Mouse (Mus musculus): ENCODE measurements around the gene Hnf1b.

Gene Hnf1b

GRCm38 (mm10) chr11:83849529-83850335 lies at the start of gene Hnf1b:
Hnf1b (plus strand) TSS chr11:83850063.
- no peak for DNase-seq

GRCm38 (mm10) chr11:83802166-83802565 lies 47.7 kb upstream of the Hnf1b start:
- peak; percentile 41 for DNase-seq

DNA sequence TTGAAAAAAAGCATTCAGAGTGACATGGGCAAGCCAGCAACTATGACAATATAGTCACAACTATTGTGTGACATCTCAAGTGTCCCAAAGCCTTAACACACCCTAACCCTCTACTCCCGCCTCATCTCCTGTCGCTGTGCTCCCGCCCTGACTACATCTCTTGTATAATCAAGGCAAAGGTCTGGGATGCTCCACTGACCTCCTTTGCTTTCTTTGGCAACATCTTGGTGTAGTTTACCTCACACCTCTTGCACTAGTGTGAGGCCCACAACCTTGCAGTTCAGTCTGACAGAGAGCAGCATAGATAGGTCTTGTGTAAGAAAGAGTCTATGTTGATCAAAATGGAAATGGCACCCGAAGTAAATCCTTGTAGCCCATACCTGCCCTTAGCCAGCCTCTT lies 47.3 kb upstream of the Hnf1b start:
- no peak for DNase-seq

DNA sequence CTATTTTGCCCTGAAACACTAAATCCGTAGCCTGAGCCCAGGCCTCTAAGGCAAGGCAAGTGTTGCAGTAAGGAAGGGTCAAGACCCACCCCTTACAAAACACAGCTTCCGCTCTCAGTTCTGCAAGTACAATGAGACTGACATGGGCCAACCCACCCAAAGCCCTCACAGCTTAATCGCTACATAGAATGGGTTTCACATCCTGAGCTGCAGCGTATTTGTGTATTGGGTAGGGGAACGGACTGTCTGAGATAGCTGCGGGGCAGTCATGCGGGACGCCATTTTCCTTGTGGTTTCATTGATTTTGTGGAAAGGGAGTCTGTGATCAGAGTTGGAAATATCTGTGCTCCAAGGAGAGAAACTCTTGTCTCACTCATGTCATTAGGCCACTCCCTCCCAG lies 39.4 kb upstream of the Hnf1b start:
- no peak for DNase-seq

DNA sequence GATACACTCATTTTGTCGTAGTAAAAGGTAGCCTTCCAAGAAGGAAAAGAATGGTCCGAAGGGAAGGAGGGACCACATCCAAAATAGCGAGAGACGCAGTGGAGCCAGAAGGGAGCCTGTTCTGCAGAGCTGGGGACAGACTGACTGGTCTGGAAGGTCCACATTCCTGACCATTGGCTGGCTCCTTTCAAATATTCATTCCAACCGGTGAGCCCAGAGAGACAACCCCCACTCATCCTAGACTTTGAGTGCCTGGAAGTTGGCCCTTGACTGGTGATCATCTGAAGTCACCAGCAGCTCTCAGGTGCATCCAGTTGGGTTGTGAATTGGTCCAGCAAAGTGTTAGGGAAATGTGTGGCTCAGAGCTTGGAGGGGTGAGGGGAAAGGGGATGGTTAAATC lies 34.7 kb upstream of the Hnf1b start:
- DNase-seq: no peak

DNA sequence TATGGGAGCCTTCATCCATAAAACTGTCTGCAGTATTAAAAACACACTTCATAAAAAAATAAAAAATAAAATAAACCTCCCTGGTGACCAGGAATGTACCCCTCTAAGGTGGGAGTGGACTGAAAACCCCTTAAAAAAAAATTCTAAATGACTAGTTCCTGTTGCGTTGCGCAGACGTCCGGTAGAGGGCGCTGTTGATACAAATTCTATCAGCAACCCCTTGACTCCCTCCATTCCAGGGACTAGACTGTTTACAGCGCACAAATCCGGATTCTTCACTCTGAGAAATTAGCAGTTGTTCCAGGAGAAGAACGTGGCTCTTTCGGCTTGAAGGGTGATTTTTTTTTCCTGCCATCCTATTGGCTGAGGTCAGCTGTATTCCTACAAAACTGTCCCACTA lies 34.2 kb upstream of the Hnf1b start:
- DNase-seq: peak; percentile 35

GRCm38 (mm10) chr11:83817048-83817447 lies 32.8 kb upstream of the Hnf1b start:
- no peak for DNase-seq

GRCm38 (mm10) chr11:83817994-83818393 lies 31.9 kb upstream of the Hnf1b start:
- no peak for DNase-seq

DNA sequence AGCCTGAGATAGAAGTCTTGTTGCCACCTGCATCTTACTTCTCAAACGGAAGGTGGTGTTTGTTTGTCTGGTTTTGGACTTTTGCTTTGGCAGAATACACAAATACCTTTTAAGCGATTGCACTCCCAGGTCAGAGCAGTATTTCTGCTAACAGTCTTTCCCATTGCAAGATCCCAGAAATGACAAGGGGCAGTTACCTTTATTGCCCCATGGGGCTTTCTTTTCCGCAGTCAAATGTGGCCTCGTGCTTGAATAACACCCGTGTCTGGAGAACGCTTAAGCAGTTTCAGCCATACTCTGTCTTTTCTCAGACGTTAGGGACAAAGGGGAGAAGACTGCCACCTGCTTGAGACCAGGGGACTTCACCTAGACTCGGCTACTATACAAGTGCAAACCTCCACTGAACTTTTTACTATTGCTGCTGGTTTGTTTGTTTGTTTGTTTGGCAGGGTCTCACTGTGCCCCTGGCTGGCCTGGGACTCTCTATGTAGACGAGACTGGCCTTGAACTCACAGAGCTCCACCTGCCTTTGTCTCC lies 31.2 kb upstream of the Hnf1b start:
- no peak for DNase-seq

GRCm38 (mm10) chr11:83819806-83820483 lies 29.9 kb upstream of the Hnf1b start:
- no peak for DNase-seq

DNA sequence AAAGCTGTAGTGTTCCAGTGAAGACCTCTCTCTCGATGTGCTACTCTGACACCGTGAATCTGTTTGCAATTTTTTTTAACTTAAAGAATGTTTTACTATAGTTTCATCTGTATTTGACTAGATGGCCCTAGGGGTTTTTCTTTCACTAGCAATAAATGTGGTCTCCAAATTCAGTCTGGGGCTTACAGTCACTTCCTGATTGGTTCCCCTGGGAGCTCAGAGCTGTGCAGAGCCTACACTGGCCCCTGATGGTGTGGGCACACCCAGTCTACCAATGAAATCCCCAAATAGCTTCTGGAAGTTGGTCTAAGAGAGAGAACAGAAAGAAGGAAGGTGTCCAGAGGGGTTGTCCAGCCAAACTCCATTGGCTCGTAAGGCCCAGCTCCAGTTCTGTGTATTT lies 23.7 kb upstream of the Hnf1b start:
- no peak for DNase-seq

DNA sequence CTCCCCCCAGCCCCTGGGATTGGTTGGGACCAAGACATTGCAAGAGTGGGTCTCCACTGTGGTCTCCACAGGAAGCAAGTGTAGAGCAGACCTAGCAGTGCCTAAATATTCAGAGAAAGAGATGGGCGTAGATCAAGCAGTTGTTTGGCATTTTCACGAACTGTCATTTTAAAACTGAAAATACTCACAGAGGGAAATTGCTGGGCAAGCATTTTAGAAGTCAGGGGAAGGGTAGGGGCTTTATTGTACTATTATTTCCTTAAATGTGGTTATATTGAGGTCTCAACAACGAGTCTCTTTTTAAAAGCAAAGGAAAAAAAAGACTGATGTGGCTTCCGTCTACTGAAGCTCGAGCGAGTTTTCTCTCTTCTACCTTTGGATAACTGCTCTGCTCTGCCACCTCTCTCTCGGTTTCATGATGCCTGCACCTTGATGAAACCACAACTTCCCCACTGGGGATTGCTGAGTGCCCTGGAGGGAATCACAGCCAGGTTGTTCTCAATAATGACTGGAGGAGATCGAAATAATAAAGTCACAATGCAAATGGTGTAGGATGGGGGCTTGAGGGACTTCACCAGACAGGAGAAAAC lies 21.2 kb upstream of the Hnf1b start:
- no peak for DNase-seq

- peak; percentile 55 for DNase-seq
Observed at GRCm38 (mm10) chr11:83832389-83832788, 17.5 kb upstream of the Hnf1b start.

- no peak for DNase-seq
Observed at GRCm38 (mm10) chr11:83833517-83833916, 16.3 kb upstream of the Hnf1b start.

GRCm38 (mm10) chr11:83833959-83834496 lies 15.8 kb upstream of the Hnf1b start:
- no peak for DNase-seq

GRCm38 (mm10) chr11:83839451-83839850 lies 10.4 kb upstream of the Hnf1b start:
- no peak for DNase-seq

GRCm38 (mm10) chr11:83843534-83843933 lies 6.3 kb upstream of the Hnf1b start:
- no peak for DNase-seq

GRCm38 (mm10) chr11:83850586-83851272 lies 866 bp downstream of the Hnf1b start:
- DNase-seq: no peak

DNA sequence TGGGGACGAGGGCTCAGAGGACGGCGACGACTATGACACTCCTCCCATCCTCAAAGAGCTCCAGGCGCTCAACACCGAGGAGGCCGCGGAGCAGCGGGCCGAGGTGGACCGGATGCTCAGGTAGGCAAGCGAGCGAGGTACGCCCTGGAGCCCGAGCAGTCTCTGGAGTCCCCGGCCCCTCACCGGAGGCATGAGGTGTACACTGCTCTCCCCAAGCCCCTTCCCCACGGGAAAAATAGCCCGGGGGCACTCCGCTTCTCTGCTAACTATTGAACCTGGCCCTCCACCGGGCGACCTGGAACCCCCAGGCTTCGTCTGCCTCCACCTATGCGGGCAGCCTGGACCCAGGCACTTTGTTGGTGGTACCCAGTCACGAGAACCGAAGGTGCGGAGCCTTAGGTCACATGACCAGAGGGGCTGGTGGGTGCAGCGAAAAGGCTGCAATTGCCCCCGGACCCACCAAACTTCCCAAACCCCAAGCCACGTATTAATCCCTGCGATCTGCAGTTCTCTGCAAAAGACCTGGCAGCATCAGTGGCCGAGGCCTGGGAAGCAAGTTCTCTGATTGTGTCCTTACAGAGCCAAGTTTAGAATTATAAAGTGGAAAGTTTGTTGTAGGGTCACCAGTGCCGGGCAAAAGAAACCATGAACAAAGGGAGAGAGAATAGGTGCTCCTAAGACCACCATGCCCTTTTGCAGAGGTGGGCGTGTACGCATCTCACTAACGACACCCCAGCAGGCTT lies 1.6 kb downstream of the Hnf1b start:
- no peak for DNase-seq

GRCm38 (mm10) chr11:83852016-83852355 lies 2.1 kb downstream of the Hnf1b start:
- no peak for DNase-seq

DNA sequence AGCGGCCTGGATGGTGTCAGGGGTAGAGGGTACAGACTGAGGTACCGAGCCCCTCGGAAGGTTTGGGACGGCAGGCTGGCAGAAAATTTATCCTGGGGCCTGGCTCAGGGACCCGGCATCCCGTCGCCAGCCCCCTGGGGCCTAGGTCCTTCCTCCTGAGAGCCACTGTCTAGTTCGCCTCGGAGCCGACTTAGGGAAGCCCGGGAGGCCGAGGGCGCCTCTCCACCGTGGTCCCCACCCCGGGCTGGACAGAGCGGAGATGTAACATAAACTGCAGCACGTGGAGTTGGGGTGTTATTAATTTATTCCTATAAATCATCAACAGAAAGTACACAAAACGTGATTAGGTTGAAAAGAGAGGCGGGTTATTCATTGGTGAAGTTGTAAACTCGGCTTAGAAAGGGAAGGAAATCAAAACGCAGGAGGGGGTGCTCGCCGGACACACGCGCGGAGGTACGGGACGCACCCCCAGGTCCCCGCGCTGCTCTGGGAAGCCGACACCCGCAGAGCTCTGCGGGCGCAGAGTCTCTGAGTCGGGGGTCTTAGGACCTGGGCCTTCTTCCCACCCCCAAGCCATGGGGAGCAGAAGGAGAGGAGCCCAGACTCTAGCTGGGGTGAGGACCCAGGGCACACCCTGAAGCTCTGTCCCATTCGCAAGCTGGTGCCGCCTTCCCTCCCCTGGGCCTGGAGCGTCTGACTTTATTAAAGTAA lies 2.8 kb downstream of the Hnf1b start:
- no peak for DNase-seq
